Mouse (Mus musculus): ENCODE data around the gene Tpmt. TPM values are rescaled to one million over a fixed set of nuclear protein-coding genes. Genes with fewer than 3 reads are reported as not detected.

The Tpmt gene
- polyA plus RNA-seq, 1 experiment from 2014 or later: 19.6 TPM

- WGBS: 96% methylated on average over 13 of the region's 13 CpGs
Measured at GRCm38 (mm10) chr13:47071871-47072270, 27.3 kb upstream of the Tpmt start.

GRCm38 (mm10) chr13:47070329-47071080, 26.0 kb upstream of the Tpmt start:
- H3K9ac ChIP-seq (ENCODE audit: low read depth, low read length): no peak overlapping the region
- H3K27ac ChIP-seq (ENCODE audit: low read length): no peak overlapping the region
- H3K27me3 ChIP-seq (ENCODE audit: control insufficient read depth, insufficient read depth, low read depth, low read length): no peaks in the 10 kb centered on the region
- no peak overlapping the region for H3K4me2 ChIP-seq (ENCODE audit: low read length)
- peaks cover 15% of the 10 kb centered on the region for H3K36me3 ChIP-seq (ENCODE audit: control insufficient read depth, insufficient read depth, low read length)
- ATAC-seq: no peak
- 84% methylated on average over 15 of the region's 15 CpGs for WGBS
- H3K4me3 ChIP-seq (ENCODE audit: low read depth, low read length): no peak overlapping the region
- no peaks in the 10 kb centered on the region for H3K9me3 ChIP-seq (replicated peaks; ENCODE audit: control insufficient read depth, low read length, poor library complexity, severe bottlenecking)
- H3K4me1 ChIP-seq (ENCODE audit: control insufficient read depth, insufficient read depth, low read length): no peaks in the 10 kb centered on the region

More at GRCm38 (mm10) chr13:47071871-47072270, 27.3 kb upstream of the Tpmt start:
- Histone ChIP-seq H3K9me3 (replicated peaks; ENCODE audit: control insufficient read depth, low read length, poor library complexity, severe bottlenecking) (no peaks in the 10 kb centered on the region), H3K36me3 (ENCODE audit: control insufficient read depth, insufficient read depth, low read length) (peaks cover 15% of the 10 kb centered on the region), H3K4me1 (ENCODE audit: control insufficient read depth, insufficient read depth, low read length) (no peaks in the 10 kb centered on the region), H3K4me3 (ENCODE audit: low read depth, low read length) (no peak overlapping the region), H3K27ac (ENCODE audit: low read length) (no peak overlapping the region), H3K4me2 (ENCODE audit: low read length) (no peak overlapping the region), H3K9ac (ENCODE audit: low read depth, low read length) (no peak overlapping the region), H3K27me3 (ENCODE audit: control insufficient read depth, insufficient read depth, low read depth, low read length) (no peaks in the 10 kb centered on the region)
- ATAC-seq: no peak

GRCm38 (mm10) chr13:47067001-47067400, 22.5 kb upstream of the Tpmt start:
- H3K4me3 ChIP-seq (ENCODE audit: low read depth, low read length): no peak overlapping the region
- H3K4me2 ChIP-seq (ENCODE audit: low read length): no peak overlapping the region
- H3K9ac ChIP-seq (ENCODE audit: low read depth, low read length): no peak overlapping the region
- 94% methylated on average over 6 of the region's 6 CpGs for WGBS
- peaks cover 24% of the 10 kb centered on the region for H3K36me3 ChIP-seq (ENCODE audit: control insufficient read depth, insufficient read depth, low read length)
- H3K9me3 ChIP-seq (replicated peaks; ENCODE audit: control insufficient read depth, low read length, poor library complexity, severe bottlenecking): no peaks in the 10 kb centered on the region
- H3K27me3 ChIP-seq (ENCODE audit: control insufficient read depth, insufficient read depth, low read depth, low read length): no peaks in the 10 kb centered on the region
- ATAC-seq: no peak
- H3K4me1 ChIP-seq (ENCODE audit: control insufficient read depth, insufficient read depth, low read length): no peaks in the 10 kb centered on the region
- H3K27ac ChIP-seq (ENCODE audit: low read length): no peak overlapping the region

- 97% methylated on average over 10 of the region's 10 CpGs for whole genome bisulfite sequencing
- H3K36me3 ChIP-seq (ENCODE audit: control insufficient read depth, insufficient read depth, low read length): peaks cover 26% of the 10 kb centered on the region
- no peak for ATAC-seq
- H3K9ac ChIP-seq (ENCODE audit: low read depth, low read length): no peak overlapping the region
- H3K4me3 ChIP-seq (ENCODE audit: low read depth, low read length): no peak overlapping the region
- H3K4me2 ChIP-seq (ENCODE audit: low read length): no peak overlapping the region
- no peak overlapping the region for H3K27ac ChIP-seq (ENCODE audit: low read length)
- no peaks in the 10 kb centered on the region for H3K4me1 ChIP-seq (ENCODE audit: control insufficient read depth, insufficient read depth, low read length)
- H3K9me3 ChIP-seq (replicated peaks; ENCODE audit: control insufficient read depth, low read length, poor library complexity, severe bottlenecking): no peaks in the 10 kb centered on the region
- H3K27me3 ChIP-seq (ENCODE audit: control insufficient read depth, insufficient read depth, low read depth, low read length): no peaks in the 10 kb centered on the region
Measured at GRCm38 (mm10) chr13:47066516-47066915, 22.0 kb upstream of the Tpmt start.

GRCm38 (mm10) chr13:47063985-47064760, 19.6 kb upstream of the Tpmt start:
- WGBS: 86% methylated on average over 15 of the region's 15 CpGs
- Histone ChIP-seq H3K36me3 (ENCODE audit: control insufficient read depth, insufficient read depth, low read length) (peaks cover 37% of the 10 kb centered on the region), H3K4me2 (ENCODE audit: low read length) (no peak overlapping the region), H3K9ac (ENCODE audit: low read depth, low read length) (no peak overlapping the region), H3K27ac (ENCODE audit: low read length) (no peak overlapping the region), H3K27me3 (ENCODE audit: control insufficient read depth, insufficient read depth, low read depth, low read length) (no peaks in the 10 kb centered on the region), H3K4me3 (ENCODE audit: low read depth, low read length) (no peak overlapping the region), H3K9me3 (replicated peaks; ENCODE audit: control insufficient read depth, low read length, poor library complexity, severe bottlenecking) (no peaks in the 10 kb centered on the region), H3K4me1 (ENCODE audit: control insufficient read depth, insufficient read depth, low read length) (no peaks in the 10 kb centered on the region)
- no peak for ATAC-seq

GRCm38 (mm10) chr13:47062756-47063155, 18.2 kb upstream of the Tpmt start:
- no peaks in the 10 kb centered on the region for H3K4me1 ChIP-seq (ENCODE audit: control insufficient read depth, insufficient read depth, low read length)
- H3K4me2 ChIP-seq (ENCODE audit: low read length): no peak overlapping the region
- WGBS: 95% methylated on average over 17 of the region's 17 CpGs
- H3K9ac ChIP-seq (ENCODE audit: low read depth, low read length): no peak overlapping the region
- no peak overlapping the region for H3K4me3 ChIP-seq (ENCODE audit: low read depth, low read length)
- no peak overlapping the region for H3K27ac ChIP-seq (ENCODE audit: low read length)
- no peak for ATAC-seq
- H3K9me3 ChIP-seq (replicated peaks; ENCODE audit: control insufficient read depth, low read length, poor library complexity, severe bottlenecking): no peaks in the 10 kb centered on the region
- H3K36me3 ChIP-seq (ENCODE audit: control insufficient read depth, insufficient read depth, low read length): peaks cover 38% of the 10 kb centered on the region
- H3K27me3 ChIP-seq (ENCODE audit: control insufficient read depth, insufficient read depth, low read depth, low read length): no peaks in the 10 kb centered on the region

- peaks cover 27% of the 10 kb centered on the region for H3K36me3 ChIP-seq (ENCODE audit: control insufficient read depth, insufficient read depth, low read length)
- no peaks in the 10 kb centered on the region for H3K27me3 ChIP-seq (ENCODE audit: control insufficient read depth, insufficient read depth, low read depth, low read length)
- H3K4me2 ChIP-seq (ENCODE audit: low read length): no peak overlapping the region
- no peak overlapping the region for H3K4me3 ChIP-seq (ENCODE audit: low read depth, low read length)
- 90% methylated on average over 5 of the region's 5 CpGs for WGBS
- H3K9me3 ChIP-seq (replicated peaks; ENCODE audit: control insufficient read depth, low read length, poor library complexity, severe bottlenecking): no peaks in the 10 kb centered on the region
- no peak overlapping the region for H3K27ac ChIP-seq (ENCODE audit: low read length)
- no peak for ATAC-seq
- no peak overlapping the region for H3K9ac ChIP-seq (ENCODE audit: low read depth, low read length)
- no peaks in the 10 kb centered on the region for H3K4me1 ChIP-seq (ENCODE audit: control insufficient read depth, insufficient read depth, low read length)
Measured at GRCm38 (mm10) chr13:47056781-47057180, 12.2 kb upstream of the Tpmt start.

GRCm38 (mm10) chr13:47056126-47056525, 11.6 kb upstream of the Tpmt start:
- Histone ChIP-seq H3K4me3 (ENCODE audit: low read depth, low read length) (no peak overlapping the region), H3K36me3 (ENCODE audit: control insufficient read depth, insufficient read depth, low read length) (peaks cover 27% of the 10 kb centered on the region), H3K9ac (ENCODE audit: low read depth, low read length) (no peak overlapping the region), H3K9me3 (replicated peaks; ENCODE audit: control insufficient read depth, low read length, poor library complexity, severe bottlenecking) (no peaks in the 10 kb centered on the region), H3K4me2 (ENCODE audit: low read length) (no peak overlapping the region), H3K4me1 (ENCODE audit: control insufficient read depth, insufficient read depth, low read length) (no peaks in the 10 kb centered on the region), H3K27me3 (ENCODE audit: control insufficient read depth, insufficient read depth, low read depth, low read length) (no peaks in the 10 kb centered on the region), H3K27ac (ENCODE audit: low read length) (no peak overlapping the region)
- no peak for ATAC-seq
- WGBS: 87% methylated on average over 11 of the region's 11 CpGs

- H3K27me3 ChIP-seq (ENCODE audit: control insufficient read depth, insufficient read depth, low read depth, low read length): no peaks in the 10 kb centered on the region
- no peaks in the 10 kb centered on the region for H3K4me1 ChIP-seq (ENCODE audit: control insufficient read depth, insufficient read depth, low read length)
- no peak for ATAC-seq
- no peak overlapping the region for H3K4me3 ChIP-seq (ENCODE audit: low read depth, low read length)
- no peak overlapping the region for H3K9ac ChIP-seq (ENCODE audit: low read depth, low read length)
- WGBS: 44% methylated on average over 10 of the region's 10 CpGs
- no peak overlapping the region for H3K4me2 ChIP-seq (ENCODE audit: low read length)
- H3K9me3 ChIP-seq (replicated peaks; ENCODE audit: control insufficient read depth, low read length, poor library complexity, severe bottlenecking): no peaks in the 10 kb centered on the region
- H3K36me3 ChIP-seq (ENCODE audit: control insufficient read depth, insufficient read depth, low read length): peaks cover 32% of the 10 kb centered on the region
- no peak overlapping the region for H3K27ac ChIP-seq (ENCODE audit: low read length)
Measured at GRCm38 (mm10) chr13:47053971-47054370, 9.4 kb upstream of the Tpmt start.

All from midbrain, embryonic 16.5 days (tissue).